Mouse (Mus musculus) B cell, adult 62 days (primary cell): Measurements from ENCODE around the gene Zc4h2. TPM values are rescaled to one million over a fixed set of nuclear protein-coding genes. Genes with fewer than 3 reads are reported as not detected.

Experiments used
- total RNA-seq: library from RNA; stranded (reverse); gene quantifications from 4 replicates; pipeline ENCODE4 v1.2.4, GENCODE M21; 2023

Gene Zc4h2
- total RNA-seq = 2.1 to 2.9 TPM (median 2.5 TPM) in 4 replicates

DNA sequence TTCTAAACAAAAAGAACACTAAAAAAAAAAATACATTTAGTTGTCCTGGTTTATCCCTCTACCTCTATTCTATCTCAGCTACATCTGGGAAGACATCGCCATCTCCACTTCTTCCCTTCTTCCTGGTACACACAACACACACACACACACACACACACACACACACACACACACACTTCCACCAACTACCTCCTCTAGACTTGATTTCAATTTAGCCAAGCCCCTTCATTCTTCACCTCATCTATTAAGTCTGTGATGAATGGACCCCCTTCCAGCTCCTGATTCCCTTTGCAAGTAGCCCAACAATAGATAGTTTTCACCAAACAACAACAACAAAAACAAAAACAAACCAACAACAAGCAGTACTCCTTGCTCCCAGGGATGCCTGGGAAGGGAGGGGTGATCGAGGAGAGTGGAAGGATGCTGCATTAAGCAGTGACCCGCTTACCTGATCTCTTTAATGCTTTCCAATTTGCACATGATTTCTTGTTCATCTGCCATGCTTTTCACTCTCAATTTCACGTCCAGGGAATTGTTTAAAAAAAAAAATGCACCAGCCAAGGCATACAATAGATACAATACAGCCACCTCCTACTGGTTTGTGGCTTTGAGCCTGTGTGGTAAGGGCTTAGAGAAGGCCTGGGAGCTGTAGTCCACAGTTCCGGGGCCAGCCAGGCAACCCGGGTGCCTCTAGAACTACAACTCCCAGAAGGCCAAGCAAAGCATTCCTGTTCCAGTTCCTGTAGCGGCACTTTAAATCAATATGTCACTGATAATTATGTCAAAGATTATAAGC is at the start of gene Zc4h2:
TSS of gene Zc4h2 (minus strand) at position 706 of the 796 bp plus-strand sequence.

Other genes starting within 250 kb of the Zc4h2 start
- 4.6 to 5.5 TPM (median 4.9 TPM) in 4 replicates for gene Amer1, start 213.6 kb downstream of the Zc4h2 start, total RNA-seq
- gene Asb12, start 100.5 kb downstream of the Zc4h2 start, total RNA-seq = not detected in 4 replicates
- not detected in 4 replicates for gene Pfn5, start 100.4 kb downstream of the Zc4h2 start, total RNA-seq
- 0.12 to 0.17 TPM in 2 of 4 replicates, not detected in the others for gene Zc3h12b, start 53.2 kb upstream of the Zc4h2 start, total RNA-seq